Comparison of ENCODE assay signal across 9 mouse cellular contexts in the genomic region with DNA sequence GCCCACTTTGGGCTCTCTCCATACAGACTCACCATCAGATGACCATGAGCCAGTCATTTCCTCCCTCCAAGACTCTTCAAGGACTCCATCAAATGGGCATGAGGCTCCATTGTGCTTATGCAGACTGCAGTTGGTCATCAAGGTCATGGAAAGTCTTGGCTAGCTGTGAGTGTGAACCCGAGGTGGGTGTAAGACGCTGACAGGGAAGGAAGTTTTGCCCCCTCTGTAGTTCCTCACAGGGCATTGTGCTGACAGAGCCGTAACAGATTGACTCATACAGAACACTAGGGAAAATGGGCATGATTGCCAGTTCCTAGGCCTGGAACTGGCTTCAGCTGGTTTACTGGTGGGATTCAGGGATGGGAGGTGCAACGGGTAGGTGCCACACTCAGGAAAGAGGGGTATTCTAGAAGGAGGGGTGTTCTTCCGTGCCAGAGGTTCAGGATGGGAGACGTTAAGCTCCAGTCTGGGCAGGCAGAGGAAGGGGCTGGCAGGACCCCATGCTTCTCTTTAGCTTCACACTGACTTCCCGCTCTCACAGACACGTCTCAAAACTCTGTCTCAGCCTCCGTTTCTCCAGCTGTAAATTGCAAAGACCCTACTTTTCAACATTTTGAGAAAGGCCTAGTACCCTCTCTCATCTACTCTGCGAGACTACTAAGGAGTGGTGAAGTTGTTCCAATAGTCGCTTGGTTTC.
DNase-seq lines count a peak whose midpoint lies in the region; ATAC-seq lines count a peak whose summit lies in the region.
"Had no signal": no experiment of that assay in that cellular context is flagged by ENCODE, and none has a peak within 500 bp of the region (broad histone marks: within the 10 kb centered on the region; RNA-seq: fewer than 3 reads in every experiment).

No protein-coding gene starts in this region.

- peak overlapping the region; percentile 50 for H3K4me3 ChIP-seq in forebrain, embryonic 16.5 days (replicated peaks; ENCODE audit: low read length)
- H3K4me3 ChIP-seq in liver, embryonic 16.5 days (ENCODE audit: low read depth, low read length), result peak overlapping the region; percentile 60

- H3K9ac ChIP-seq in forebrain, embryonic 16.5 days (replicated peaks; ENCODE audit: low read depth, low read length), result peak overlapping the region; percentile 67; the same call in 1 of the 2 replicates
- no peak overlapping the region for H3K9ac ChIP-seq in liver, embryonic 16.5 days (ENCODE audit: low read depth, low read length)

- peak overlapping the region; percentile 97 for H3K27ac ChIP-seq in forebrain, embryonic 16.5 days (ENCODE audit: low read length)
- H3K27ac ChIP-seq in liver, embryonic 16.5 days (ENCODE audit: low read length), result no peak overlapping the region

- peak overlapping the region; percentile 61 for H3K4me2 ChIP-seq in forebrain, embryonic 16.5 days (ENCODE audit: low read length)
- H3K4me2 ChIP-seq in liver, embryonic 16.5 days (ENCODE audit: low read depth, low read length), result peak overlapping the region; percentile 47

- ATAC-seq in forebrain, embryonic 16.5 days, result peak; percentile 0; the same call in 1 of the 2 replicates
- no peak for ATAC-seq in liver, embryonic 16.5 days (ENCODE audit: low read depth)
- no peak for ATAC-seq in frontal cortex, adult (ENCODE audit: low TSS enrichment)

- WGBS in forebrain, embryonic 16.5 days, result 15% methylated on average over 11 of the region's 11 CpGs
- 36% methylated on average over 11 of the region's 11 CpGs for WGBS in liver, embryonic 16.5 days (ENCODE audit: insufficient replicate concordance)

- no peaks in the 10 kb centered on the region for H3K9me3 ChIP-seq in forebrain, embryonic 16.5 days (ENCODE audit: control insufficient read depth, low read length)
- no peaks in the 10 kb centered on the region for H3K9me3 ChIP-seq in liver, embryonic 16.5 days (replicated peaks; ENCODE audit: control insufficient read depth, low read length)

- peaks cover 25% of the 10 kb centered on the region for H3K4me1 ChIP-seq in forebrain, embryonic 16.5 days (replicated peaks; ENCODE audit: control insufficient read depth, insufficient read depth, low read length)
- H3K4me1 ChIP-seq in liver, embryonic 16.5 days (ENCODE audit: control insufficient read depth, low read depth, low read length), result peaks cover 5% of the 10 kb centered on the region

- DNase-seq in gastrocnemius, adult 18-20 months (ENCODE audit: low spot score), result peak; percentile 9
- DNase-seq in gastrocnemius, postnatal 14 days, result no peak
- peak; percentile 93 for DNase-seq in 416B (ENCODE audit: low read depth)
- no peak for DNase-seq in thymus, postnatal 14 days
- DNase-seq in adrenal gland, postnatal 4 days (ENCODE audit: low spot score in 2 of 2), result no peak

- intact Hi-C loops in gastrocnemius, postnatal 14 days (cut with DNase I; ENCODE audit: low total_unique reads), result no loop called here

- no peaks in the 10 kb centered on the region for H3K27me3 ChIP-seq in forebrain, embryonic 16.5 days (replicated peaks; ENCODE audit: control insufficient read depth, insufficient read depth, low read length)
- H3K27me3 ChIP-seq in liver, embryonic 16.5 days (ENCODE audit: control insufficient read depth, insufficient read depth, low read depth, low read length), result peaks cover 15% of the 10 kb centered on the region

- no peaks in the 10 kb centered on the region for H3K36me3 ChIP-seq in forebrain, embryonic 16.5 days (ENCODE audit: control insufficient read depth, insufficient read depth)
- H3K36me3 ChIP-seq in liver, embryonic 16.5 days (ENCODE audit: control insufficient read depth, insufficient read depth), result no peaks in the 10 kb centered on the region
- H3K36me3 ChIP-seq: G1E had no signal

Comparison
In these comparisons a context has a peak if more than half of its experiments do, and no peak if none do; other contexts are left out.
1. DNase-seq: peak in gastrocnemius, adult 18-20 months (single experiment) and 416B (single experiment); none in gastrocnemius, postnatal 14 days (single experiment), thymus, postnatal 14 days (single experiment) and adrenal gland, postnatal 4 days (0 of 2).